Mouse (Mus musculus) layer of hippocampus, adult 11-12 months (tissue): Measurements from ENCODE around the gene Nufip2.
"Not testable (repeated sequence)": the region's sequence is repeated elsewhere in the genome, so short reads cannot be mapped to it uniquely, and the experiment has no call there.

Source experiments
- DNase-seq: peaks from one replicate; pipeline ENCODE4 v3.0.0; 2022; ENCODE audit warnings: low spot score

The Nufip2 gene

DNA sequence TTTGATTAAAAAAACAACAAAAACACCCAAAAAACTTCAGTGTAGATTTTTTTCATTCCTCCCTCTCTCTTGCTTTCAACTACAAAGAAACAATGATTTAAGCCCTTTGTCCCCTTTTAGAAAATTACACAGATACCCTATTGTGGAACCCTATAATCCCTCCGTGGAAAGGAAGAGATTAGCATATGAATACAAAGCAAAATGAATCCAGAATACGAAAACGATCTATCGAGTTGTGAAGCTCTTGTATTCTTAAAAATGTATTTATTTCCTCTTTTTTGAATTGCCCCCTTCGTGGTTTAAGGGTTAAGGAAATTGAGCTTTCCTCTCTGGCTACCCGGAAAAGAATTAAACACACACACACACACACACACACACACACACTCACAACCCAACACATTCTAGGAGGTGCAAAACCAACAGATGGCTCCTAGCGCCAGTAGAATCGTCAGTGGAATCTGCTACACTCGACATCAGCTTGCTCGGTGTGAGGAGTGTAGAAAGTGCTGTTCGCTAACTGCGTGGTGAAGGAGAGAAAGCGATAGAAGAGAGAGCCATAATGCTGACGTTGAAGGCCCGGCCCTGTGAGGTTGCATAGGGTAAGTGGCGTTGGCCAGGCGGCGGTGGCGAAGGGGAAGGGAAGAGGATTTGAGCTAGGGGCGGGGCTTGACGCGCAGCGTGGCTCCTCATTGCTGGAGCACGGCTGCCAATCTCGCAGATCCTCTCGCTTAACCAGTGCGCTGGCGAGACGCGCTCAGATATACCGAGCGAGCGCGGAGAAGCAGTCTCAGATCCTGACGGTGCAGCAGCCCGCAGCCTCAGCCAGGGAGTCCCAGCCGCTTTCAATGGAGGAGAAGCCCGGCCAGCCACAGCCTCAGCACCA, at the start of gene Nufip2:
Gene Nufip2 (plus strand): TSS at position 773 of the 883 bp plus-strand sequence.
- peak; percentile 100 for DNase-seq

DNA sequence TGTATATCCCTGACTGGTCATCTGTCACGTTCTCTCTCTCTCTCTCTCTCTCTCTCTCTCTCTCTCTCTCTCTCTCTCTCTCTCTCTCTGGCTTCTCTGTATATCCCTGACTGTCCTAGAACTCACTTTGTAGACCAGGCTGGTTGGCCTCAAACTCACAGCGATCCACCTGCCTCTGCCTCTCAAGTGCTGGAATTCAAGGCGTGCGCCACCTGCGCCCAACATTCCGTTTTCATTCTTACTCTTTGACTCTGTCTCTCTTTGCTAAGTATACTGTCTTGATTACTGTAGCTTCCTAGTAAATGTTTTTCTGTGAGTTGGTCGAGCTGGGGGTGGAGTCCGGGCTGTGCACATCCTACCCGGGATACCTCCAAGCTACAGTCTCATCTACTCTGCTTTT, 44.6 kb upstream of the Nufip2 start:
- DNase-seq, result no peak

DNA sequence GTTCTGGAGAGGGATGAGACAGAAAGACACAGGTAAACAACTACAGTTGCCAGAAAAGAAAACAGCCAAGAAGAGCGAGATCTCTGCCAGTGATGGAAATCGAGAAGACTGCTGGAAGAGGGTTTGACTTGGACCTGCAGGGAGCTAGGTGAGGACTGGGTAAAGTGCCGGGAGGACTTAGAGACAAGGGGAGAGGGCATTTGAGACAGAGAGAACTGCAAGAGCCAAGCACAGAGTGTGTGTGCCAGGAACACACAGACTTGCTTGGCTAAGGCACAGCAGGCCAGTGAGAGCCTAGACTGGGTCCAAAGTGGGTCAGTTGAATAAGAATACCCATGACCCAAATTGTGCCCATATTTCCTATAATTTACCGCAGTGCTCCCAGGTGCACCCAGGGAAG, 40.5 kb upstream of the Nufip2 start:
- no peak for DNase-seq

DNA sequence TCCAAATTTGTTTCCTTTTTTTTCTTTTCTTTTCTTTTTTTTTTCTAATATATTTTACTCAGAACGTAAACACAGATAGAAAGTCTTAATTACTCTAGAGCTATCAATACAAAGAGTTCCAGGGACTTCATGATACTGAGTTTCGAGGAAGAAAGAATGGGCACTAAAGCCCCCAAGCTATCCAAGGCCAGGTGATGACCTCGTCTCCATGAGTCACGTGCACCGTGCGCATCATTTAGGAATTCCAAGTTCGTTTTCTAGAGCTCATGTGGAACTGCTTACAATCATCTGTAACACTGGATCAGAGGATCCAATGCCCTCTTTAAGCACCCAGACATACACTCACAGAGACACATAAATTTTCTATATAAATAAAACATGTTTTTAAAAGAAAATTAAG, 37.1 kb upstream of the Nufip2 start:
- DNase-seq, result no peak

DNA sequence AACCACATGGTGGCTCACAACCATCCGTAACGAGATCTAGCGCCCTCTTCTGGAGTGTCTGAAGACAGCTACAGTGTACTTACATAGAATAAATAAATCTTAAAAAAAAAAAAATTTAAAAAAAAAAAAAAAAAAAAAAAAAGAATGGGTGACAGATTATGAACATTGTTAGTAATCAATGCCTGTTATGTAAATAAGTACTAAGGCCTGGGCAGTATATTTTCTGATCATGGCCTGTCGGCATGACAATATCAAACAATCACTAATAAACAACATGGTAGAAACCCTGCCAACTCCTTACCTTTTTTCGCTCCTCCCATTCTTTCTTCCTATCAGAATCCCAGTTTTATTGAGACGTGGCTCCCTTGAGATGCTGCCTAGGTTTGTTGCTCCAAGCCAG, 33.5 kb upstream of the Nufip2 start:
- DNase-seq, result no peak

DNA sequence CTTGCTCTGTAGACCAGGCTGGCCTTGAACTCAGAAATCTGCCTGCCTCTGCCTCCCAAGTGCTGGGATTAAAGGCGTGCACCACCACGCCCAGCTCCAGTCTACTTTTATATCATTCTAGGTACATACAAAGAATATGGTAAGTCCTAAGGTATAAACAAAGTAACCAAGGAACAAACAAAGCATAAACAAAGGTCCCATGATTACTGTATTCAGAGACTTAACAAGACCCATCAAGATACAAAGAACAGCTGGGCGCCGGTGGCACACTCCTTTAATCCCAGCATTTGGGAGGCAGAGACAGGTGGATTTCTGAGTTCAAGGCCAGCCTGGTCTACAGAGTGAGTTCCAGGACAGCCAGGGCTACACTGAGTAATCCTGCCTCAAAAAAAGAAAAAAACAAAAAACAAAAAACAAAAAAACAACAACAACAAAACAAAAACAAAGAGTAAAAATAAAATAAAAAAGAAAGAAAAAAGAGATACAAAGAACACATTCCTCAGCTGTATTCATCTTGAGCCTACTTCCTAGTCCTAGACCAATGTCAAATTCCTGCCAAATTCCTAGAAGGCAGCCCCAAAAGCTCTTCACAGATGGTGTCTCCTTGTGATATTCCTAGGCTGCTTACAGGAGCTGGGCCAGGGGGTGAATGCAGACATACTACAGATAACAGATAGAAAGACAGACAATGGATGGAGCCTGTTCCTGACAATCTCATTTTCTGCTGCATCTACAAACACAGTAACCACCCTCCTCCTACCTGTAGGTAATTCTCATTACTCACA, 32.4 kb upstream of the Nufip2 start:
- DNase-seq, result not testable (repeated sequence)

DNA sequence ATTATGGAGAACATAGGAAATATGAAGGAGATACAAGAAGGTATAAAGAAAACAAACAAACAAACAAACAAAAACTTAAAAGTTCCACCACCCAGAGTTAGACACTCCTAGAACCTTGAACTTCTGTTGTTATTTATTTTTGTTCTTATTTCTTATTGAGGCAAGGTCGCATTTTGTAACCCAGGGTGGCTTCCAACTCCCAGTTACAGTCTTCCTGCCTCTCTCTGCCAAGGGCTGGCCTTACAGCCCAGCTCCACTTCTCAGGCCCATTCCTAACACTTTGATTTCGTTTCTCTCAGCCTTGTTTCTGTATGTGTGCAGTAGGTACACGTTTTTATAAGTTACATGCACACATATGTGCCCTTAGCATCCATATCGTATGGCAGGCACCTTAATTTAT, 26.0 kb upstream of the Nufip2 start:
- no peak for DNase-seq

DNA sequence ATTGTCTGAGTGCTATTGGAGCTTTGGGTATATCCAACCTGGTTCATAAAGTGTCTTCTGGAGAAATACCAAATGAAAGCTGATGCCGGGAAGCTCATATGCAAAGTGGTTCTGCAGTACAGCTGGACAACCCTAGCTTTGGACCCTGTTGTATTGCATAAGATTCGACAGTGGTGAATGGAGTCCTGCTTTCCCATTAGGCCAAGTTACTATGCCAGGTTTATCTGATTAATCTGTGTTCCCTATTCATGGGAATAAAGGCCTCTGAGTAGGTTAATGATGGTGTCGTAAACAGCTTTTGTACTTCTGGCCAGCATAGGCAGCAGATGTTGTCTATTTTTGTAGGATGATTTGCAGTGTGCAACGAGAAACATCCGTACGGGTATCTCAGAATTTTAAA, 22.3 kb upstream of the Nufip2 start:
- no peak for DNase-seq

DNA sequence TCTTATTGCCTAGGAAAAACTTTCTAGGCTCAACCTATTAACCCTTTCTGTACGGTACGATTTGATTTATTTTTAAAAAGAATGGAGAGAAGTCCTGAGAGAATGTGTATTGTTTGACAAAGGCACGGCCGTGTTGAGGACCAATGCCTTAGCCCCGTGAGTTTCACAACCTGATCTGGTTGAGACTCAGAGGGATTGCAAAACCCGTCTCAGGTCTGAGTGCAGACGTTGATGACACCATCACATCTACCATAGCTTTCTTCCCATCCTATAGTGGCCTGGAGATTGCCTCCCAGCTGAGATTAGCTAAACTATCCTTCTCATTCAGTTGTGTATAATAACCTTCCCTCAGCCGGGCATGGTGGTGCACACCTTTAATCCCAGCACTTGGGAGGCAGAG, 21.9 kb upstream of the Nufip2 start:
- DNase-seq, result no peak

DNA sequence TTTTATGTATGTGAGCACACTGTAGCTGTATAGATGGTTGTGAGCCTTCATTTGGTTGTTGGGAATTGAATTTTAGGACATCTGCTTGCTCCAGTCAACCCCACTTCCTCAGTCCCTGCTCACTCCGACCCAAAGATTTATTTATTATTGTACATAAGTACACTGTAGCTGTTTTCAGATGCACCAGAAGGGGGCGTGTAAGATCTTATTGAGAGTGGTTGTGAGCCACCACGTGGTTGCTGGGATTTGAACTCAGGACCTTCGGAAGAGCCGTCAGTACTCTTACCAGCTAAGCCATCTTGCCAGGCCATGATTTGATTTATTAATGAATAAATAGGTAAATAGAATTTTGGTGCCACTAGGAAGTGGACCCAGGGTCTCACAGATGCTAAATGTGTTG, 20.6 kb upstream of the Nufip2 start:
- DNase-seq, result not testable (repeated sequence)

DNA sequence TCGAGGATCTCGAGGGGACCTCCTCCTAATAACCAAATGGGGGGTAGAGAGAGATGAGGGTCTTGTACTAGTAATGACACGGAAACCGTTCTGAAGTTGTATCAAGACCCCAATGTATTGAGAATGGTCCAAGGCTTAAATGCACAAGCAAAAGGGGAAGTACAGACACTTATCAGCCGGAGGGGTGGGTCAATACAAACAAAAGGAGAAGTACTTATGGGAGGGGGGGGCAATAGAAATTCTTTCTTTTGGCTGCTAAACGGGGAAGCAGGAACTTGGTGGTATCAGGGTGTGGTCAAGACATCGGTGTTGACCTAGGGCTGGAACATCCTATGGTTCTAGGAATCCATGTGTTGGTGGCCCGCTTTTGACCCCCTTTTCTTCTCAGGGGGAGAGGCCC, 19.2 kb upstream of the Nufip2 start:
- not testable (repeated sequence) for DNase-seq

DNA sequence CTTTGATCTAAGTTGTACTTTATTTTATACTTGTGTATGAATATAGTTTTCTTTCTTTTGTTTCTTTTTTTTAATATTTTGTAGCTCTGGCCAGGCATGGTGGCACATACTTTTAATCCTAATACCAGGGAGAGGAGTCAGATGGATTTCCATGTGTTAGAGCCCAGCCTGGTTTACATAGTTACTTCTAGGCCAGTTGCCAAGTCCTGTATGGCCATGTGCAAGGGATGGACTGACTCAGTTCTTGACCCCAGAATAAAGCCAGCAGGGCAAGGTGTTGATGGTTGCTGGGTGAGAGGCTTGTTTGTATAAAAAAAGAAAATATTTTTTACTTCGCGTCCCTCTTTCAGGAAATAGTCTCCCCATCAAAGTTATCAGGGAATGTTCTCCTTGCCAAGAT, 13.2 kb upstream of the Nufip2 start:
- no peak for DNase-seq

DNA sequence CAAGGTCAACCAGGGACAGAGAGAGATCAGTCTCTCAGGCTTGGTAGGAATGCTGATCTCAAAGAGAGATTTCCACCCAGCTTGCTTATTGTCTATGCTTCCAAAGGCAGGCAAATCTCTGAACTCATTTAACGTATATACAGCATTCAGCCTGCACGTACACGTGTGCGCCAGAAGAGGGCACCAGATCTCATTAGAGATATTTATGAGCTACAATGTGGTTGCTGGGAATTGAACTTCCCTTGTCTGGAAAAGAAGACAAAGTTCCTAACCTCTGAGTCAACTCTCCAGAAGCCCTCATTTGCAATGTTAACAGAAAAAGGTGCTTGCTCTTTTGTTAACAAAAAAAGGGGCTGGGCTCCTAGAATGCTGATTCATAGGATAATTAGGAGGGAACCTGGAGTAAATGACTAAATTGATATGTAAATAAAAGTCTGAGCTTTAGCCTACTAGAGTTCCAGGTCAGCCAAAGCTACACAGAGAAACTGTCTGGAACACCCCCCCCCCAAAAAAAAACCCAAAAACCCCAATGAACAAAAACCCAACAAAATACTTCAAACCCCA, 12.4 kb upstream of the Nufip2 start:
- no peak for DNase-seq

DNA sequence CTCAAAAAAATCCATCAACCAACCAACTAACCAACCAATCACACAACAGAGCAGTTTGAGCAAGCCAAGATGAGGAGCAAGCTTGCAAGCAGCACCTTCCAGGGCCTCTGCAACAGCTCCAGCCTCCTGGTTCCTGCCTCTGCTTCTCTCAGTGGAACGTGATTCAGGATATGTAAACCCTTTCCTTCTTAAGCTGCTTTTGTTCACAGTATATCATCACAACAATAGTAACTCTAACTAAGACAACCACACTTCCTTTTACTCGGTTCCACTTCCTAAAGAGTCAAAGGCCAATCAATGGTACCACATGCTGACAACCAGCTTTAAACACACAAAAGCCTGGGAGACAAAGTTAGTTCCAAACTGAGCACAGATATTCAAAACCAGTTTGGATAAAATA, 5.9 kb upstream of the Nufip2 start:
- DNase-seq, result no peak

DNA sequence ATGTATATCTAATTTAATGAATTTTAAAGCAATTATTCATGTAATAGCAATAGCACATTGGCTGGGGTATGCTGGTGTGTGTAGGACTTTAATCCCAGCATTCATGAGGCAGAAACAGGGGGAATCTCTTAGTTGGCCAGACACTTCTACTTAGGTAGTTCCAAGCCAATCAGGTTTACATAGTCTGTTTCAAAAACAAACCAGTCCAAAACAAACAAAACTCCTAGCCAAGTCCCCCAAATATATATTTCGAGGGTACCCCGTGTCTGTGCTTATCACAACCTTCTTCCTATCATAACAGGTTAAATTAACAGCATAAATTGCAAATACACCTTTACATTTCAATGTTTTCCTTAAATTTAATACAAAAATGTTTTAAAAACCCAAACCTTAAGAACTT, 1.1 kb upstream of the Nufip2 start:
- no peak for DNase-seq

DNA sequence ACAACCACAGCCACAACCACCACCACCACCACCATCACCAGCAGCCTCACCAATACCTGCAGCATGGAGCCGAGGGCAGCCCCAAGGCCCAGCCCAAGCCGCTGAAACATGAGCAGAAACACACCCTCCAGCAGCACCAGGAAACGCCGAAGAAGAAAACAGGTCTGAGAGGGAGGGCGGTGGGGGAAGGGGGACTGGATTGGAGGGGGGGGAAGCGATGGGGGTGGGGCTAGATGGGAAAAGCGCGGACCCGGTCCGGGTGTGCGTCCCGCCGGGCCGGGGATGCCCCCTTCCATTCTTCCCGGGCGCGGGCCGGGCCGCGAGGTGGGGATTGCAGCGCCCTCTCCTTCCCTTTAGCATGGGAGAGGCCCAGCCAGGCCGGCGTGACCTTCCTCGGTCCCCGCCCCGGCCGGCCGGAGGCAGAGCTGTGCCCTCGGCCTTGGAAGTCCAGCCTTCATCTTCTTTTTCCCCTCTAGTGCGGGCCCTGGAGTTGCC, 438 bp downstream of the Nufip2 start:
- peak; percentile 35 for DNase-seq

DNA sequence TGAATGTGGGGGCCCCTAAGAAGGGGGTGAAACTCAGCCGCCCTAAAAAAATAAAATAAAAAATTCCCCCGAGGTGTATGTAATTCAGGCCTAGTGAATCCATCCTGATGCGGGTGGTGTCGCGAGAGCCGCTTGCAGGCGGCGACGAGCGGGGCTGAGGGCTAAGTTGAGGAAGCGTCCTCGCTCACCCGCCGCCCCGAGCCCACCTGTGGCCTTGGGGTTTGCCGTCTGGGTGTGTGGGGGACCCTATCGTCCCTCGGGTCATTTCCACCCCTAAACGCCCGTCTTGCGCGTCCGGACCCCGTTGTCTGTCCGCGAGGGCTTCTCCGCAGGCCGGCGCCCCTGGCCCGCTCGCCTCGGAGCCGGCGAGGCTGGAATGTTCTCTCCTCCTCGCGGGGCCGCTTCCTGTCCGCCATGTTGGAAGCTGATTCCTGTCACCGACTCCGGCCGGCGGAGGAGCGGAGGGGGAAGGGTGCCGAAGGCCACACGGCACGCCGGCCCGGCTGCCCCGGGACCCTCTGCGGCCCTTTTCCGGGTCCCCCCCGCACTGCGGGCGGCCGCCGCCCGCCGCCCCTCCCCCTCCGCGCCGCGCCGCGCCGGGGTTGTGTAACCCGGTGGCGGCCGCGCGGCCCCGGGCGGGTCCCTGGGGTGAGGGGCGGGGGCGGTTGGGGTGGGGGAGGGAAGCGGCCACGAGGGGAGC, 1.0 kb downstream of the Nufip2 start:
- DNase-seq, result peak; percentile 47

DNA sequence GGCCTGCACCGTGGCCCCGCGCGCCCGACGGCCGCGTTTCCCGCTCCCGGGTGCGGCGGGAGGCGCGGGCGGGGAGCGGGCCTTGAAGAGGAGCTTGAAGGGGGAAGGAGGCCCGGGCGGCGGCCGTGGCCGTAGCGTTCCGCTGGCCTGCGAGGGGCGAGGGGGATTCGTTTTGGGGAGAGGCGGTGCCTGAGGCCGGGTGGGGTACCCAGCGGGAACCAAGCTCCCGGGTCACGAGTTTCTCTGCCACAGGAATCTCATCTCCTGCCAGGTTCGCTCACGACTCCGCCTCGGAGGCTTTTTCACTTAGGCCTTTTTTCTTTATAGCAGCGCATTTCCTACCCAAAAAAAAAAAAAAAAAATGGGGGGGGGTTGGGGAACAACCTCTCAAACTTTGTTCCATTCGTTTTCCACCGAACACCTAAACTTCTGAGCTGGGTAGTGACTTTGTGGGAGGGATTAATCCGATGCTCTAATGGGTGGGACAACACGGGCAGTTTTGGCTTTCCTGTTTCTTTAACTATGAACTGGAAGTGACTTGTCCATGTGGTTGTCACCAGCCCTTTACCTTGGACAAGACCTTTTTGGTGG, 1.7 kb downstream of the Nufip2 start:
- DNase-seq, result peak; percentile 40

DNA sequence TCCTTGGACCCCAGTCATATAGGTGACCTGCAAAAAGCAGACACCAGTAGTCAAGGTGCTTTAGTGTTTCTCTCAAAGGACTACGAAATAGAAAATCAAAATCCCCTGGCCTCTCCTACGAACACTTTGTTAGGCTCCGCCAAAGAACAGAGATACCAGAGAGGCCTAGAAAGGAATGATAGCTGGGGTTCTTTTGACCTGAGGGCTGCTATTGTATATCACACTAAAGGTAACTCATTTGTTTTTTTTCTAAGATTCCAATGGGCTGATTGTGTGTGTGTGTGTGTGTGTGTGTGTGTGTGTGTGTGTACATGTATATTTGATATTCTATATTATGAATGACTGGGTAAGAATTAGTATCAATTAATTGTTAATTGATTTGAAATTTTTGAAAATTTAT, 7.1 kb downstream of the Nufip2 start:
- no peak for DNase-seq

DNA sequence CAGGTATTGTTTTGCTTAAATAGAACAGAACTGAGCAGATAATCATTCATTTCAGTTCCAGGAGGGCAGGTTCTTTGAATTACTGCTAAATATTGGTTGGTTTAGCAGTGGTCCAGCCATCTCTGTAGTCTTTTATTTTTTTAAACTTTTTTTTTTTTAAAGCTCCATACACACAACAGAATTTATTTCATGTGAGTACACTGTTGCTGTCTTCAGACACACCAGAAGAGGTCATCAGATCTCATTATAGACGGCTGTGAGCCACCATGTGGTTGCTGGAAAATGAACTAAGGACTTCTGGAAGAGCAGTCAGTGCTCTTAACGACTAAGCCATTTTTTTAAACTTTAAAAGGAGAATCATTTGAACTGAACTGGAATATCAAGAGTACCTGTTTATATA, 11.3 kb downstream of the Nufip2 start:
- no peak for DNase-seq

DNA sequence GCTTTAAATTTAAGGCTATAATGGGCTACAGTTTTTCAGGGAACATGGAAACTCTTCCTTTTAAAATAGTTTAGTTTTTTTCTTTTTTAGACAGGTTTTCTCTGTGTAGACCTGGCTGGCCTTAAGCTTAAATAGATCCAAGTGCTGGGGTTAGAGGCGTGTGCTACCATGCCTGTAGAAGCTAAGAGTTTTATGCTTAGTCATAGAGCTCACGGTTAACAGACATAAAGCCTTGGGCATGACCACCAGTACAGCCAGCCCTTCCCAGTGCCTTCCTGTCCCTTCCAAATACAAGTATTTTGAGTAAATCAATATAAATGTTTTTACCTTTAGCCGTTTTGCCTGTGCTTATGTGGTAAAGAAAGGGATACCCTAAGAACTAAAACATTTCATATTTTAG, 20.0 kb downstream of the Nufip2 start:
- DNase-seq, result no peak

DNA sequence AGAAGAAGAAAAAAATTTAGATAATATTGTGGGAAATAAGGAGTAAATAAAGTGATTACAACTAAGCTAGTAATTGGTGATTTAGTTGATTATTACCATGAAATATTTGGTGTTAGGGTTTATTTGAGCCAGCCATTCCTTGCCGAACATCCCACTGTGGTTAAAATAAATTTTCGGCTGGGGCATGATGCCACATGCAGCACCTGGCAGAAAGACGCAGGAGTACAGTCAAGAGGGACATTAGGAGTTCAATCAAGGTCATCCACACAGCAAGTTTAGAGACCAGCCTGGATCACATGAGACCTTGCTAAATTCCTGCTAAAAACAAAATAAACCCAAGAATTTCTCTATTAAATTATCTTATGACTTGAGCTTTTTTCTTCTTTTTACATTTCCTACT, 23.1 kb downstream of the Nufip2 start:
- no peak for DNase-seq
